Mouse (Mus musculus) right cerebral cortex, postnatal 25 days (tissue): Measurements from ENCODE around the gene Usp50.

Experiments
- DNase-seq: peaks from one replicate; pipeline ENCODE4 v3.0.0; 2022

Gene Usp50

DNA sequence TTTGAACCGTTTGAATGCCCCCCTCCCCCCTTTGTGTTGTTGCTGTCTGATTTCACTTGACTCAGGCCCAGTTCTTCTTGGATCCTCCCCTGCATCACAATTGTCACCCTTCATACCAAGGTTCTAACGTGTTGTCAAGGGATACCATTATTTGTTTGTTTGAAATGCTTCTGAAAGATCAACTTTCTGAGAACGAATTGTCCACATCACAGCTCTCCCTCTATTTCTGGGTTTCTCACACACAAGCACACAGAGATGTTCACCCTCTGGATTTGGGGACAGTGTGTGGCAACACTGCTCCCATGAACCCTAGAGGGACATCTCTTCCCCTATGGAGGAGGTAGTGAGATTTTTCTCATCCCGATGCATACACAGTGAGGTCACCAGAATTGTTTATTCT lies at the start of gene Usp50:
Gene Usp50, minus strand, starts transcription at position 101 of the 400 bp plus-strand sequence.
- no peak for DNase-seq

DNA sequence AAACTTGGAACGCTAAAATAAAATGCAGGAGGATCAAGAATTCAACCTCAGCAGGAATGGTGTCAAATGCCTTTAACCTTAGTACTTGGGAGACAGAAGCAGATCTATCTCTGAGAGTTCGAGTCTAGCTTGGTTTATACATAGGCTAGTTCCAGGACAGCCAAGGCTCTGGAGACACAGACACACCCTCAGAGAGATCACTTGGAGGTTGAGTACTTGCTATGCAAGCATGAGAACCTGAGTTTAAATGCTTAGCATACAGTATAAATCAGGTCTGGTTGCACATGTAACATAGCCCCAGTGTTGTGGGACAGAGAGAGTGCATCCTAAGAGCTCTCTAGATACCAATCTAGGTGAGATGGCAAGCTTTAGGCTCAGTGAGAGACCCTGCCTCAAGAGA lies 34.1 kb upstream of the Usp50 start:
- DNase-seq: no peak

DNA sequence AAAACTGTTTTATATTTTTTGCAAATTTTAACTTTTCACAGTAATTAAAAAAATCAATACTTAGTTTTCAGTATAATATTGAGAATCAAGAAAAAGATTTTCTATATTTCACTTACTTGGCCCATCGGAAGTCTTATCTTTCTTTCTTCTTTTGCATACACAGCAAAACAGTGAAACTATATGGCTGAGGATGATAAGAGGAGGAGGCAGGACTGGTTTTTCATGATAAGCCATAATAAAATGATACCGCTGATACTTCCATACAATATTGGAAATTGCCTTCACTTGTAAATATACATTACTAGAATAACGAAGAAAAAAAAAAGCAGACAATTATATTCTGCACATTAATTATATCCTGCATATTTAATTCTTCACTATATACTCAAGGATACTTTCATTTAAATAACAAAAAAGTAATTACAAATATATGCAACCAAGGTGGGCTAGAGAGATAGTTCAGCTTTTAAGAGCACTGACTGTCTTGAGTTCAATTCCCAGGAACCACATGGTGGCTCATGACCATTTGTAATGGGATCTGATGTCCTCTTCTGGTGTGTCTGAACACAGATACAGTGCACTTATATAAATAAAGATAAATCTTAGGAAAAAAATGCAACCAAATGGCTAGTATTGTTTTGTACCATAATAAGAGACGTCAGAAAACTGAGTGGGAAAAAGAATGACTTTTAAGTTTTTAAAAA lies 33.5 kb upstream of the Usp50 start:
- no peak for DNase-seq

DNA sequence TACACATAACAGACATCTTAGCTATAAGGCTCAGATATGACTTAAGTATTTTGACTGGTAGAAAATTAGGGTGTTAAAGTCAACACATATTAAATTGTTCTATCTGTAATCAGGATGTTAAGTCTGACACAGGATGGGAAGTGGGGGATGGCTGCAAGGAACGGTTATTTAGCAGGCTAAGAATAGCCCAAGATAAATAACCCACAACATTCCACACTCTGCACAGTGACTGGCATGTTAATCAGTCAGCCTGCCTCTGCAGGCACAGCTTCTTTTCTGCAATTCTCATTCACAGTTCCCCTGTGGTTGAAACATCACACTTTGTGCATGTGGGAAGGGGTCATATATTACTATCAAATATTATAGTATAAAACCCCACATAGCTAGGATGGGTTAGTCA lies 32.6 kb upstream of the Usp50 start:
- no peak for DNase-seq

DNA sequence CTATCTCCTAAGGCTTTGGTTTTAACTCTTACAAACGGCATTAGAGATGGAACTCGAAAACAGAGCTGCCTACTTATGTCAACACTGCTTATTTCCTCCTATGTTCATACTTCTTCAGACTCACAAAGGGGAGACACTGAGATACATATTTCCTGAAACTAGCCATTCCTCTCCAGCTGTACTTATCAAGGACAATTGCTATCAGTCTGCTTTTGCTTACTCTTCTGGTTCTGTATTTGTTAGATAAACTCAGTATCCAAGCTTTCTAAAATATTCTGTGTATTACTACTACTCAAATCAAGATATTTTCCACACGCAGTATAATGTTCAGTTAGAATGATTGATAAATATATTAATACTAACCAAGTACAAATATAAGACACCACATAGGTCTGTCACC lies 18.7 kb upstream of the Usp50 start:
- DNase-seq: no peak

DNA sequence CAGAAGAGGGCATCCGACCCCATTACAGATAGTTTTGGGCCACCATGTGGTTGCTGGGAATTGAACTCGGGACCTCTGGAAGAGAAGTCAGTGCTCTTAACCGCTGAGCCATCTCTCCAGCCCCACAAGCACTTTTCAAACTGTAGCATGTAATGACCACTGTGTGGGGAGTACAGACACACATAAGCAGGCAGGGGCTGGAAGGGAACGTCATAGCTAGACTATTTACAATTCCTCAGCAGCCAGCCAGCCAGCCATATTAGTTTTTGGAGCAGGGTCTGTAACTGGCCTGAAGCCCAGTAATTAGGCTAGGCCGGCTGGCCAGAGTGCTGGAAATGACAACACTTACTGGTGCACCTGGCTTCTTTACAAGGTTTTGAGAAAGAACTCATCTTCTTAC lies 15.2 kb upstream of the Usp50 start:
- no peak for DNase-seq

DNA sequence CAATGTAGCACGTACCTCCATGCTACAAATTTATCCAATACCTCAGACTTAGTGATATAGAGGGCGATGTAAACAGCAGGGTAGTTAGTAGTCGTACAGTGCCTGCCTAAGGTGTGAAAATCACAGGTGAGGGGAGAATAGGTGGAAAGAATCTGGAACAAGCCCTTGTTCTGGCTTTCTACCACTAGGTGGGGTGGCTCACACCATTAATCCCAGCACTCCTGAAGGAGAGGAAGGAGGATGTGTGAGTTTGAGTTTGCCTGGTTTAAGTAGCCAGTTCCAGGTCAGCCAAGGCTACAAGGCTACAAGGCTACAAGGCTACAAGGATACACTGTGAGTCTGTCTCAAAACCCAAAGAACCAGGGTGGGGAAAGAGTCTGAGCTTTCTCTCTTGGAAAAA lies 12.4 kb upstream of the Usp50 start:
- DNase-seq: no peak

DNA sequence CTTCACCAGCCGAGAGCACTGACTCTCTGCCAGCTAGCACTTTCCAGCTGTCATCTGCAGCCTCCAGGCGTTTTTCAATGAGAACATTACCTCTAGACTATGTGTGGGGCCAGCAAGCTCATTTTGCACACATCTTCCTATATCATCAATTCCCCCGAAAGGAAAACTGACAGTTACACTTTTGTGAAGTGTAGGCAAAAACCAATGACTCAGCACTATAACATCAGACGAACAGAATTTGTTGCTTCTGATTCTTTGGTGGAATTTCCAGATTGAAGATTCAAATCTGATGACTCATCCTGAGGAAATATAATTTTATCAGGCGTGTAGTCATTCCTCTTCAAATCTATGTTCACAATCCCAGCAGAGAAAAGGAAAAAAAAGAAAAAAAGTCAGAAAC lies 9.3 kb upstream of the Usp50 start:
- no peak for DNase-seq

DNA sequence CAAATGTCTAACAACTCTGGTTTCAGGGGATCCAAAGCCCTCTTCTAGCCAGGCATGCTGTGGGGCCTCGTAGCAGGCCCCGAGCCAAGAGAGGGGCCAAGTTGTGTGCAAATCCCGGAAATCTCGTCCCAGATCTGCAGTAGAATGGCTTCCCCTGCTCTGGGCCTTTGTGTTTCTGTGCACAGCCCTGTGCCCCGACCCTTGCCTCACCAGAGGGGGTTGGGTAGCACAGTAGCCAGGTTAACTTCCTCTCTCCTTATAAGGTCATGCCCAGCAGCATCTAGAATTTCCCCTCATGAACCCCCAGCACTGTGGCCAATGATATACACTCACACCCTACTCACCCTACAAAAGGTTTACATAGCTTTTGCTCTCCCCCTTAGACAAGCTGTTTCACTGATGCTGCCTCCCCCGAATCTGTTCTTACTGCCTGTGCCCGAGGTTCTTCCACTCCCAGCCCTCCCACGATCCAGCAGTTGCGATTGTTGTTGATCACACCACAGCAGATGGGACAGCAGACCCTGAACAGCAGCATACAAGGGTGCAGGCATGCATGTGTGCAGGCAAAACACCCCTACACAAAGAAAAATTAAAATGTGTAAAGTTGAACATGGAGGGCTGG lies 4.6 kb upstream of the Usp50 start:
- peak; percentile 42 for DNase-seq

DNA sequence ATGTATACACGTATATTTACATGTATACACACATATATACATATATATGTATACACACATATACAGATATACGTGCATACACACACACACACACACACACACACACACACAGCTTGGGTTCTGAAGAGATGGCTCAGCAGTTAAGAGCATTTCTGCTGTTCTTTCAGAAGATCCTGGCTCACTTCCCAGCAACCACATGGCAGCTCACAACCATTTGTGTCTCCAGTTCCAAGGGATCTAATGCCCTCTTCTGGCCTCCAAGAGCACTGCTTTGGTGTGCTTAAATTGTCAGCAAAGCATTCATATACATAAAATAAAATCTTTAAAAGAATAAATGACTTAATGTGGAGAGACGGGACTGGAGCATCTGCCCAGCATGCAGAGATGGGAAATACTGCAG lies 837 bp downstream of the Usp50 start:
- DNase-seq: peak; percentile 36

DNA sequence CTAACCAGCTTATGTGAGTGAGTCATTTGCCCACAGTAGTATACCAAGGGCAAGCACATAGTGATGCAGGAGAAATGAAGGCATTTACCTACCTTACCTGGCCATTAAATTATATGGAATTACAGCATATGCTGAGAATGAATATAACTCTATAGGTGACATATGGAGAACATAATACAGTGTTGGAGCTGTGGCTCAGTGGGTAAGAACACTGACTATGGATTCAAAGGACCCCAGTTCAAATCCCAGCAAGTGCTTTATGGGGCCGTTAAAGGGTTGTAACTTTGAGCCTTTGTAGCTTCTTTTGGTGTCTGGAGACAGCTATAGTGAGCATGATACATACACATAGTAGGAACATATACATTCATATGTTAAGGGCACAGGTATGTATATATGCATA lies 1.8 kb downstream of the Usp50 start:
- DNase-seq: no peak

DNA sequence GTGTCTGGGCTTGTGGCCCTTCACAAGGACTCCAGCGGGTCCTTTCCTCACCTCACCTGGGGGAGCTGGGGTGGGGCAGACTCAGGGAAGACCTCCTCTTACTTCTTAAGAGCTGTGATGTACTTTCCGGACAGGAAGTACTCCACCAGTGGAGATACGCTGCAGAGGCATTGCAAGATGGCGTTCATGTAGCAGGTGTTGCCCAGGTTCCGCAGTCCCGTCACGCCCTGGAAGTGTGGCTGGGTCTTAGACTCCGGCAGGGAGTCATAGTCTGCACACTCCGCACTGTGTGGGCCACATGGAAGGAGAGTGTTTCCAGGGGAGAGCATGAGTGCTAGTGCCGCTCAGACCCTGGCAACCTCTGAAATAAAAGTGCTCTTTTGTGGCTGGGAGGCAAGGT lies 3.0 kb downstream of the Usp50 start:
- DNase-seq: no peak

DNA sequence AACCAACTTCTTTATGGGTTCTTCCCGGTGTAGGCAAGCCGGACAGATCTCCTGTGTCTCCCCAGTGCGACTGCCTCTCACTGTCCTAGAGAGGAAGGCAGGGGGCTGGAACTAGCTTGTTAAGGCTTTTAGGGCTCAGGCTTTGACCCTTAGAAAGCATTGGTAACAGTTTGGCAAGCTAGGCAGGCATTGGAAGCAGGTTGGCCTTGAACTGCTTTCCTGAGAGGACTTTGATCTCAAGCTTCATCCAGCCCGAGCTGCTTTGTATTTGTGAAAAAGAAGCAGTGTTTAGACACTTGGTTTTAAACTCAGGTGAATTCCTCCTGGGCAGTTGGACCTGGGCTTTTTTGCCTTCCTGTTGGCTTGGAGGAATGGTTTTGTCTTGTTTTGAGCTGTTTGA lies 4.5 kb downstream of the Usp50 start:
- DNase-seq: no peak

DNA sequence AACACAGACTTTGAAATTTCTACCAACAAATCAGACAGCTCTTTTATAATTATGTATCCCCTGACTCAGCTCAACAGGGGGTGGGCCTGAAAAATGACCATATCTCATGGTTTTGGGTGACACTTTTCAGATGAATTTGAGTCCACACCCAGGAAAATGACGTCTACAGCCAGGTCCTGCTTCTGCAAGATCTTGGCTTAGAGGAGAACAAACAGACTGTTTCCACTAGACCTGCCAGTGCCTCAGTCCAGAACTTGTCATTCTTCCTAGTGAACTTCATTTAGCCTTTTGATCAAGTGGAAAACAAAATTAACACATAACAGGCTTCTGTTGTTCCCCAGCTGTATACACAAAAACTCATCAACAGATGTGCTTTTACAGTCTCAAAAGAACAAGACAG lies 6.9 kb downstream of the Usp50 start:
- DNase-seq: no peak

DNA sequence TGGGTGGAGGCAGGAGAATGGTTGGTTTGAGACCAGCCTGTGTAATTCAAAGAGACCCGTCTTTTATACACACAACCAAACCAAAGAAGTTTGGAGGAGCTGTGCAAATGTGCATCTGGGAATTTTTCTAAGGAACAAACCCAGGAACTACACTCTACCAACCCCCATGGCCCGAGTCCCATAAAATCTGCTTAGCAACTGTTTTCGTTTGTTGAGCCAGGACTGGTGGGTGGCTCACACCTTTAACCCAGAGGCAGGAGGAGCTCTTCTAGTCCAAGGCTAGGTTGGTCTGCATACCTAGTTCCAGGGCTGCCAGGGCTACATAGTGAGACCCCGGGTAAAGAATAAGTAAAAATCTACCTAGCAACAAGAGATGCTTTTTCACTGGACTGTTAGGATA lies 7.3 kb downstream of the Usp50 start:
- no peak for DNase-seq

DNA sequence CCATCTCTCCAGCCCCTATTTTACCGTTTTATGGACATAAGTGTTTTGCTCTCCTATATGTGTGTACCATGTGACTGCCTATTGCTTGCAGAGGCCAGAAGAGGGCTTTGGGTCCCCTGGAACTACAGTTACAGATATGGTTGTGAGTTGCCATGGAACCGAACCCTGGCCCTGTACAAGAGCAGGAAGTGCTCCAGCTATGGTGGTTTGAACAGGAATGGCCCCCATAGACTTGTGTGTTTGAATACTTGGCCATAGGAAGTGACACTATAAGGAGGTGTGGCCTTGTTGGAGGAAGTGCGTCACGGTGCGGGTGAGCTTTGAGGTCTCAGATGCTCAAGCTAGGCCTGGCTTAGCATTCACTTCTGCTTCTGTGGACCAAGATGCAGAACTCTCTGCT lies 11.1 kb downstream of the Usp50 start:
- DNase-seq: no peak

DNA sequence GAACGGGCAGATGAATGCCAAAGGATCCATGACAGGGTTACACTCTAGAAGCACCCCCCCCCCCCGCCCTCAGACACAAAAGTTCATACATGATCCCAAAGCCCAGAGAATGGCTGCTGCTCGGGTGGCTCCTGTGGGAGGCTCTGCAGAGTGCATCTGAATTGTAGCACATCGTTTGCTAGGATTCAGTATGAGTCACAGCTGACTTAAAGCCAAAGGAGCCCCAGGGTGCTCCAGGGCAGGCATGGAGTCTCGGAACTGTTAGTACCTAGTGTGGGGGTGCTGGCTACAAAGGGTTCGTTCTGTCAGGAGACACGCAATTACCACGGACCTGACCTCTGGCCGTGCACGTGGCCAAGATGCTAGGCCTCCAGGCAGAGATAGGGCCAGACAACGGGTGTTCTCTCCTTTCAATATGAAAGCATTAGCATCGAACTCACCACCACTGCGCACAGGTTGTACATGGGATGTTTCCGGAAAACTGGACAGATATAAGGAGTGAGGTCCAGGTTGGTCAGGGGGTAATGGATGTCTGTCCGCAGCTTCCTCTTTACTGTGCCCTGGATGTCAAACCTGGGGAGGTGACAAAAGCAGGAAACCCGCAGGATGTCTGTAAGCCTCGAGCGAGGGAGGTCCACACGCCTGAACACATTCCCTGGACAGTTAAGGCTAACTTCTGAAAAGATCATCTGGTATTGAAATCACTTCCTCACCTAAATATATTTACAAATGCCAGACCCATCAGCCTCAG lies 13.7 kb downstream of the Usp50 start:
- no peak for DNase-seq

DNA sequence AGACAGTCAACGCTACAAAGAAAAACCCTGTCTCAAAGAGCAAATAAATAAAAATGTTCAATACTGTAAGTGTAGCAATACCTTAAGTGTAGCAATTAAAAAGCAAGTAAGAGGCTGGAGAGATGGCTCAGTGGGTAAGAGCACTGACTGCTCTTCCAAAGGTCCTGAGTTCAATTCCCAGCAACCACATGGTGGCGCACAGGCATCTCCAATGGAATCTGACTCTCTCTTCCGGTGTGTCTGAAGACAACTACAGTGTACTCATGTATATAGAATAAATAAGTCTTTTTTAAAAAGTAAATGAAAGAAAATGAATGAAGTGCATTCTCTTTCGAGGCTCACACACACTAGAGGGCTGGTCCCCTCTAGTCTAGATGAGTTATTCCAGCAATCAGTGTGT lies 15.1 kb downstream of the Usp50 start:
- no peak for DNase-seq

DNA sequence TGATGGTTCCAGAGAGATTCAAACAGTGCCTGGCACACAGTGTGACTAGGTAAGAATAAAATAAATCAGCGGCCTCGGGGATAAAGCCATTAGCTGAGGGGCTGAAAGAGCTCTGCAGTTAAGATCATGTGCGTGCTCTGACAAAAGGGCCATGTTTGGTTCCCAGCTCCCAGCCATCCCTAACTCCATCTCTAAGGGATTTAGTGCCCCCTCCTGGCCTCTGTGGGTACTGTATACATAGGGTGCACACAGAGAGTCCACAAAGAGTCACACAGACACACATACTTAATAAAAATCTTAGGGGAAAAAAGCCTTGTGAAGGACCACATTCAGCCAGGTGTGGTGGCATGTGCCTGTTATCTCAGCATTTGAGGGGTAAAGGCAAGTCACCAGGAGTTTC lies 15.7 kb downstream of the Usp50 start:
- DNase-seq: no peak

DNA sequence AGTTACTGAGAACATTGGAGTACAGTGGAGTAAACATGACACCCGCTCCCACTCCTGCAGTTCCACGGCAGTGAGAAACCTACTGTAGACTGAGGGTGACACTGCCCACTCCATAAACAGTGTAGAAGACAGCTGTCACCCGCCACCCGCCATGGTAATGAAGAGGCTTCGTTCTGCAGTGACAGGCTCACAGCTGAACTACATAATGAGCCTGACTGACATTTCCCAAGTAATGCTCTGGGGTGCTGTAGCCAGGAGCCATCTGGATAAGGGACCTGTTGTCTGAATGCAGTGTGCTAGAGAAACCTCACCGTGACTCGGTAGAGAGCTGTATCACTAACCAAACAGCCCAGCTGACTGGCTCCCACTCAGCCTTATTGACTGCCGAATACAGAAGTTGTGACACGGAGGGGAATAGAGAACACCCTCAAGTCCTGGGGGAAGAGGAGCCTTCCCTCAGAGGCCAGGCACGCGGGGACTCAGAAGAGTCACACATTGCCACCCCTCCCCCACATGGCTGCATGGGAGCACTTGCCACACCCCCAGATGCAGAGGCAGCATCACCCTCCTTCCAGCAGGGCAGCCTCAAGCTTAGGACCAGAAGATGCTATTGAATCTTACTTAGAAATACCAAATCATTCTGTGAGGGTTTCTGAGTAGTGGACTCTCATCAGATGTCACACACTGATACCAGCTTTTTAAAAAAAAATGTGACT lies 17.2 kb downstream of the Usp50 start:
- no peak for DNase-seq

DNA sequence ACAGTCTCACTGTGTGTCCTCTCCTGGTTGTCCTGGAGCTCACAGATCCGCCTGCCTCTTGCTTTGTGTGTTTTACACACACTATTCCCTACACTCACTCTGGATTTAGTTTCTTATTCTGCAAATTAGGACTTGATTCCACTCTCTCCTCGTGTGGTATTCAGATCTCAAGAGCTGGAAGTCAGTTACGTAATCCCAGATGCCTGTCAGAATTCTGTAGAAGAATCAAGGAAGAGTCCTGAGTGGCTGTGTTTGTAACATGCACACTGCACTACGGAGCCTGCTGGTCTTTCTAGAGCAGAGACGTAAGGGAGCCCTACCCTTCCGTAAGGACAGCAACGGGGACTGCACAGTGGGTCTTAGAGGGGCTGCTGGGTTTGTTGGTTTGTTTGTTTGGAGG lies 23.9 kb downstream of the Usp50 start:
- no peak for DNase-seq

DNA sequence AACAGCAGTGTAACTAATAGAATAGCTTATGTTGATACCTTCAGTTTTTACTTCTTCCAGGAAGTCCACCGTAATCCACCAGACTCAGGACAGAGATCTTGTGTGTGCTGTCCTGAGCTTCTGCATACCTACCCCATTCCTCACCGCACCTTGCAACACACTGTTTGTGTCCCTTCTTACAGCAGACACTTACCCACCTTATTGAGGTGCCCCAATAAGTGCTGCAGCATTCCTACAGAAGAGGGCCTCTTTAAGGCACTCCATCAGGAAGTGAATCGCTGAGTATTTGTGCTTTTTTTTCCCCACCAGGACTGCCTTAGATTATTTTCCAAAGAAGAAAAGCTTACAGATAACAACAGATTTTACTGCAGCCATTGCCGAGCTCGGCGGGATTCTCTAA lies 27.6 kb downstream of the Usp50 start:
- DNase-seq: no peak

DNA sequence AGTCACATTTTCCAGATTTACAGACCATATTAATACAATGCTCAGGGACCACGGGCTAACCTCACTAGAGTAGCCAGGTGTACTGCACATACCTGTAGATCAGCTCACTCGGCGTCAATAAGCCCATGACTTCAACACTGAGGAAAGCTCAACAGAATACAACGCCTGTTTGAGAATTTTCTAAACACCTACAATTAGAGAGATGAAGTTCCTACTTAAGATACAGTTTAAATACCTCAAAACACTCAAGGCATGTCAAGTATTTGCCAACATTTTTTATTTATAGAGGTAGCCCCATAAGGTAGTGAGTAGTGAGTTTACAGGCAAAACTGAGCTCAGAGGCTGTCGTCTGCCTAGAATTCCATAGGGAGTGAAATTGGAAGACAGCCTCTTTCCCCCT lies 39.9 kb downstream of the Usp50 start:
- DNase-seq: no peak

DNA sequence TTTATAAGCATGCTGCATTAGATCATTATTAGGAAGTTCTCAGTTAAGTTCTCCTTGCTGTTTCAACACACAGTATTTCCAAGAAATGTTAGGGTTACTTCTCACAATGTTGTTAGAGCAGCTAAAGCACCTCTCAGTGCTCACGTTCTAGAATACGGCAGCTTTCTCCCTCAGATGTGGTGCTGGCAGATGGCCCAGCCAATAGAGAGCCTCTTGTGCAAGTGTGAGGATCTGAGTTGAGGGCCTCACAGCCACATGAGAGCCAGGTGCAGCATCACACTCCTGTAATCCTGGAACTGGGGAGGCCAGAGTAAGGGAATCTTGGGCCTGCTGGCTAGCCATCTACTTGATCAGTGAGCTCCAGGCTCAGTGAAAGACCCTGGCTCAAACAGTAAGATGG lies 43.0 kb downstream of the Usp50 start:
- DNase-seq: no peak
